Mouse (Mus musculus) gastrocnemius, postnatal 4 days (tissue): ENCODE data around the gene Ppp4r4. TPM values are rescaled to one million over a fixed set of nuclear protein-coding genes. Genes with fewer than 3 reads are reported as not detected.
A peak's percentile ranks its signal among the peaks of the same experiment; 100 is the strongest.
"Not testable (repeated sequence)": the region's sequence is repeated elsewhere in the genome, so short reads cannot be mapped to it uniquely, and the experiment has no call there.

ENCODE experiments used
- DNase-seq, 2 experiments: peaks; one replicate each; pipeline ENCODE4 v3.0.0; 2021 to 2022; ENCODE audit warnings: low spot score in 2 of 2, mixed read lengths in 2 of 2
- total RNA-seq, 2 experiments: library from RNA; stranded (reverse); gene quantifications; 2 replicates each; pipeline ENCODE4 v1.2.3; 2021

The Ppp4r4 gene
- total RNA-seq, 2 experiments from 2014 or later = 0.70 to 0.88 TPM

GRCm38 (mm10) chr12:103532649-103533395 lies 739 bp downstream of the Ppp4r4 start:
- DNase-seq = peak; percentile 22 to 29

GRCm38 (mm10) chr12:103540429-103540828 lies 8.3 kb downstream of the Ppp4r4 start:
- no peak for DNase-seq

- DNase-seq = no peak
These were observed 11.3 kb downstream of the Ppp4r4 start for GRCm38 (mm10) chr12:103543351-103543750.

- DNase-seq = no peak
These were observed 12.1 kb downstream of the Ppp4r4 start for GRCm38 (mm10) chr12:103544213-103544612.

DNA sequence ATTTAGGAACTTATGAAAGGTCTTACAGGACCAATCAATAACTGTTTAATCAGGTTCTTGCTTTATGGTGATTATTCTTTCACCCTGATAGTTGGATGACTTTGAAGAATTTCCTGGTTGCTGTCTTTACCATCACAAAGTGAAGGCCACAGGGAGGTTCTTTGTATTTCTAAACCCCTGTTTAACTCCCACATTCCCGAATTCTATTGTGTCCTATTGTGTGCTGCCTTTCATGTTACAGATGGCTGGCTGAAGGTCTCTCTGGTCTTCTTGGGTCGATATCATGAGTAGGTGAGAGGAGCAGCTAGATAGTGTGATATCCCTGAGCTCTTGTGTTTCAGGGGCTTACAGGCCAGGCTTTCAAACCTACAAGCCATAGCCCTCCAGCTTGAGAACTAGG lies 15.4 kb downstream of the Ppp4r4 start:
- no peak for DNase-seq

DNA sequence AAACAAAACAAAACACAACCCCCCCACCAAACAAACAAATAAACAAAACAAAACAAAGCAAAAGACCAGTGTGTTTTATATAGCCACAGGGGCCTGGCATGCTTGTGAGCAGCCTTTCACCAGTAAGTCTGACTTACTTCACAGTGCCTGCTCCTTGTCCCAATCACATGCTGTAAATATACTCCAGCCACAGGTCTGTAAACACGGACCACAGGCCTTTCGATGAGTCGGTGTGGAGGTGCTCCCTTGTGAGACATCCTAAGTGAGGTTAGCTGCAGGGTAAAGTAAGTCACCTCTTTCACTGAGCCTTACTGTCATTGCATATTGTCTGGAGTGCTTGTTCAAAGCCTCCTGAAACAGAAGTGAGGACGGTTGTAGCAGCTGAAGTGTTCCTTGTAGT lies 16.4 kb downstream of the Ppp4r4 start:
- no peak for DNase-seq

- DNase-seq = no peak
These were observed 18.0 kb downstream of the Ppp4r4 start for GRCm38 (mm10) chr12:103550047-103550446.

DNA sequence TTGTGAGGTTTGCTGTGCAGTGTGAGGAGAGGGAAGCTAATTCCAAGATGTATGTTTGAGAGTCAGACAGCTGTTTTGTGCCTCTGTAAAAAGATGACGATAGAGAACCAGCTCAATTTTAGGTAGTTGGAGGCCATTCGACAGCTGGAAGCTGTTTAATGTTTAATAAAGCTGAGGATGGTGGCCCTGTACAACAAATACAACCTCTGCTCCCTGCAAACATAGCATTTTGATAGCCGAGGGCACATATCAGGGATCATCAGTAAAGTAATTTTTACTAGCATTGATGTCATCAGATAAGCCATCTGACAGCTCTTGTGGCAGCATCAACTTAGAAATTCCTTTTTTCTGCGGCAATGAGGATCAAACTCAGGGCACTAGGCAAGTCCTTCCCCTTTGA lies 19.3 kb downstream of the Ppp4r4 start:
- DNase-seq = no peak

GRCm38 (mm10) chr12:103552506-103552905 lies 20.4 kb downstream of the Ppp4r4 start:
- no peak for DNase-seq

- no peak for DNase-seq
These were observed 21.4 kb downstream of the Ppp4r4 start for GRCm38 (mm10) chr12:103553497-103553896.

DNA sequence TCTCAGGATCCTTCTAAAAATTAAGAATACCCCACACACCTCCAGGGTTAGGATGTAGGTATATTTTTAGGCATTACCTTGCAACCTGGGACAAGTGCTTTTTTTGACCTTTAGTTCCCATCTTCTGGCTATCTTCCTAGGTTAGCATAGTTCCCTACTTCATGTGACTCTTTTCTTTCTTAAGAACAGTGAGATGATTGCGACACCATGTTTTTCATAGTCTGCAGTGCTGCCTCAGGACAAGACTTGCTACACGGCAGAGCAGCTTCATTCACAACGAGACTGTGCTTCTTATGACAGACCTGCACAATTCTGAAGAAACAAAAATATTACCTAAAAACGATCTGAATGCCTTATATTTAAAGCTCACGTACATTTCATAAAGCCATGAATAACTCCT lies 24.8 kb downstream of the Ppp4r4 start:
- DNase-seq = no peak

GRCm38 (mm10) chr12:103564726-103565125 lies 32.6 kb downstream of the Ppp4r4 start:
- no peak for DNase-seq

DNA sequence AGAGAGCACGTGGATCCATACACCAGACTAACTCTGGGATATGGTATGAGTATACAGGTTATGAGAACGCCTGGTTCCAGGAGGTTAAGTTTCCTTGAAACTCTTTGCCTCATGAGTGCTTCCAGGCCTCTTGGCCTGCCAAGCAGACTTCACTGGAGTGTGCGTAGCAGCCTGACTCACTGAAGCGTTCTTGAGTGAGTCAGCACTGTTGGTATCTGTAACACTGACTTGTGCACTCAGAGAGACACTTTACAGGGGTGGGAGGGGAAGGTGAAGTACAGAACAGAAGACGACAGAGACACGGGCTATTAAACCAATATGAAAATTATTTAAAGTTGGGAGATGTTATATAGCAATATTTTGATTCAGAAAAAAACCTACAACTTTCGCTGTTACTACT lies 33.1 kb downstream of the Ppp4r4 start:
- no peak for DNase-seq

DNA sequence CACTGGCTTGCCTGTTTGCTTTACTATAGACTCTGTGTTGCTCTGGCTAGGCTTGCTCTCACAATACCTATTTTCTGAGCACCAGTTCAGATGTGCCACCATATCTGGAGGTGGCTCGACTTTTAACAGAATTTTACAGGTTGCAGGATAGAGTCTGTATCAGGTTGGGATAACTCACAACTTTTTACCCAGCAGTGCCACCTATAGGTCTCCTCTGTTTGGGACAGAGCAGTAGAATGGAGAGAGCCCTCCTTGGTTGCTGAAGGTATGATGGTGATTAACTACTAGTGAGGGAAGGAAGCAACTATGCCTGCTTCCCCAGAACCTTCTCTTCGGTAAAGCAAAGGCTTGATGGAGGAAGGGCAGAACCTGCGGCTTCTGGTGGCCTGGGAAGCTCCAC lies 35.0 kb downstream of the Ppp4r4 start:
- DNase-seq = no peak

DNA sequence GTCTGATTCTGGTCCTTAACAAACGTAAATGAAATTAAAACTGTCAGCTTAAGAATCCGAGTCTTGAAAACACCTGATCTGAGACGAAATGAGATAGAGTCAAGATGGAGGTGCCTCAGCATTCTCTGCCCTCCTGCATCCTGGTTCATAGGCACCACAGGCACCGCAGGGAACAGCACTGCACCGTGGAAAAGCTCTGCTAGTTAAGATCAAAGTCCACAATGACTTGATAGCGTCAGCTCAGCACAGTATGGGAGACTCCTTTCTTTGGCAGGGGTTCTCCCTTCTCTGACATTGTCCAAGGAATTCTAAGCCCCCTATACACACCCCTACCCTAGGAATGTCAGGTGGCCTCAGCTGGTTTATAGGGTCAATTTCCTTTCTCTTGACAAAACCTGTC lies 37.6 kb downstream of the Ppp4r4 start:
- DNase-seq = no peak

DNA sequence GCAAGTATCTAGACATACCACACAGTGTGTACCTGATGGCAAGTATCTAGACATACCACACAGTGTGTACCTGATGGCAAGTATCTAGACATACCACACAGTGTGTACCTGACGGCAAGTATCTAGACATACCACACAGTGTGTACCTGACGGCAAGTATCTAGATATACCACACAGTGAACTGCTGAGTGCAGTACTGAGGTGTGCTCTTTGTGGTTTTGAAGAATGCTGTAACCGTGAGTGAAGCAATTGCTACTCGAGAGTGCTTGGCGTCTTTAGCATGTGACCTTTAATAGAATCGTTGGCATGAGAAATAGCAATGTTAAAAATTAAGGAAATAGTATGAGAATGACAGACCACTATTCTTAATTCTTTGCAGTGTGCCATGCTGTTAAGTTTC lies 46.1 kb downstream of the Ppp4r4 start:
- not testable (repeated sequence) for DNase-seq

- DNase-seq = no peak
These were observed 51.7 kb downstream of the Ppp4r4 start for GRCm38 (mm10) chr12:103583771-103584170.

- DNase-seq = no peak
These were observed 66.3 kb downstream of the Ppp4r4 start for GRCm38 (mm10) chr12:103598411-103598810.

DNA sequence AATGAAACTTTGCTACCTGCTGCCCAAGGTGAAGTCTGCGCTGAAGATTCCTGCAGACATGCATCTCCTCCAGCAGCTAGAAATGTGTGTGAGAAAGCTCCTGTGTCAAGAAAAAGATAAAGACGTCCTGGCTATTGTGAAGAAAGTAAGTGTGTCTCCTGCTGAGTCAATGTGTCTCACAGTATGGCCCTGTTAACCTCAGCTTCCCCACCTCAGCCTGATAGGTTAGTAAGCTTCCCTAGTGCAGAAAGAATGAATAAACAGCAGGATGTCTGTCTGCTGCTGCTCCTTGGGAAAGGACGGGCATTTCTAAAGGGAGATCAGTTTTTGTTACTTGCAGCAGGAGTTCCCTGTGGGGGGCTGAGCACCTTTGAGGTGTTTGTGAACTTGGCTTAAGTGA lies 68.3 kb downstream of the Ppp4r4 start:
- DNase-seq = no peak

- no peak for DNase-seq
These were observed 69.8 kb downstream of the Ppp4r4 start for GRCm38 (mm10) chr12:103601839-103602238.

- no peak for DNase-seq
These were observed 83.1 kb downstream of the Ppp4r4 start for GRCm38 (mm10) chr12:103615141-103615540.

DNA sequence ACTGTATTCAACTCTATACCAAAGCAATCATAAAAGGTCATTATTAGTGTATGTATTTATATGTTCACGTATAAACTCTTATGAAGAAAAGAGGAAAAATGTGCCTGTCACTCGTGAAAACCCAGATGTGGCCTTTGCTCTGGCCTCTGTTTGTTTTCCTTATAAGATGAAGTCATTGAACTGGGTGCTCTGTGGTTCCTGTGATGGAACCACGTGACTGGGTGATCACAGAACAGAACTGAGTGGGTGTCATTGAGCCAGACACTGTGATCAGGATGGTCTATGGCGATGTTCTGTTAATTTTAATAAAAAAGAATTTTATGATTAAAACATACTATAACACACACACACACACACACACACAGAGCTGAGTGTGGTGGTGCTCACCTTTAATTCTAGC lies 83.7 kb downstream of the Ppp4r4 start:
- DNase-seq = no peak

DNA sequence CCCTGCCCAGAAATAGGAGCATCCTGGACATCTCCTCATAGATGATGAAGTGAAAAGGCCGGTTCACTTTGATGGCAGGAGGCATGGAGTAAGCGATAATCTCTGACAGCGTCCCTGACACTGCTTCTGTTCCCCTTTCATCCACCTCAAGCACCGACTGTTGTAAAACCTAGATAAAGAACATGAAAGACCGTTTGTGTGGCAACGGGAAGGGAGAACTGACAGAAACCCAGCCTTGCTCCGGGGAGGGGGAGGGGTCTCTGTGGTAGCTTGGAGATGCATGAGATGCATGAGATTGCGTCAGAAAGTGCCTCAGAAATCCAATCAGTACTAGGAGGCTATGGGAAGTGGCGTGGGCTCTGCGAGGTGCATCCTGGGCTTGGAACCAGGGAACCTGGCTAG lies 84.8 kb downstream of the Ppp4r4 start:
- DNase-seq = no peak
